Mouse (Mus musculus): Measurements from ENCODE around the gene Fam189b.

DNA sequence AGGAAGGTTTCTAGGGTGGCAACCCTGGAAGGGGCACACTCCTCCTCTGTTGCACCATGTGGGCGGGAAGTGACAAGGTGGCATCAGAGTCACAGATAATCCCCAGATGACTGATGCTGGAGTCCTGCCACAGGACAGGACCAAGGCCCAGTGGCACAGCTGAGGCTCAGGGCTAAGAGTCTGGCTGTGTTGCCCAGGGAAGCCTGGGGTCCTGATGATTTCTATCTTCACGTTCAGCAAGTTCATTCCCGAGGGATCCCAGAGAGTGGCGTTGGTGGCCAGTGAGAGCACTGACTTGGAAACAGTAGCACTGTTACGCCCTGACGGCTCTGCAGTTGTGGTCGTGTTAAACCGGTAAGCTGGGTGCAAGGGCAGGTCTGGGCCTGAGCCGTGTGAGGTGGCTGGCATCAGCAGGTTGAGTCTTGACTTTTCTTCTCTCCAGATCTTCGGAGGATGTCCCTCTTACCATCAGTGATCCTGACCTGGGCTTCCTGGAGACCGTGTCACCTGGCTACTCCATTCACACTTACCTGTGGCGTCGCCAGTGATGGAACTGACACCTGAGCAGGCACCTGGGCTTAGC, 25.2 kb downstream of the Fam189b start:
- no peak for TF ChIP-seq POLR2A (IDR thresholded peaks at IDR 0.05; ENCODE audit: low read depth, low read length)
- TF ChIP-seq CTCF (IDR thresholded peaks at IDR 0.05; ENCODE audit: extremely low read depth, insufficient read length, insufficient replicate concordance, low read depth, low read length) = no peak

Measured in small intestine, adult 2 months (tissue).